Mouse (Mus musculus) bone marrow macrophage, adult 2 months (primary cell): ENCODE results near the gene Lhx1. TPM values are rescaled to one million over a fixed set of nuclear protein-coding genes. Genes with fewer than 3 reads are reported as not detected.
A peak's percentile ranks its signal among the peaks of the same experiment; 100 is the strongest.

Experiments used
- H3K27ac ChIP-seq: 2 replicates; pipeline ENCODE4 v1.5.1; 2012; ENCODE audit warnings: low read depth, low read length; ENCODE audit not compliant: insufficient read depth
- H3K4me1 ChIP-seq: 2 replicates; pipeline ENCODE4 v1.6.1; 2012; ENCODE audit warnings: low read length; ENCODE audit not compliant: control insufficient read depth, insufficient read depth
- H3K4me3 ChIP-seq: 2 replicates; pipeline ENCODE4 v1.5.1; 2012; ENCODE audit warnings: mild to moderate bottlenecking, low read length, moderate library complexity; ENCODE audit not compliant: insufficient read depth
- CTCF ChIP-seq: IDR thresholded peaks from 2 replicates; pipeline ENCODE4 v1.5.1; 2012; ENCODE audit warnings: low read depth, mild to moderate bottlenecking, low read length, moderate library complexity
- POLR2A ChIP-seq: IDR thresholded peaks from 2 replicates; pipeline ENCODE4 v1.6.1; 2012; ENCODE audit warnings: mild to moderate bottlenecking, low read depth, low read length, borderline replicate concordance
- polyA plus RNA-seq: library from polyadenylated mRNA; stranded (reverse); fragments of >200 nt; gene quantifications from 2 replicates; pipeline ENCODE4 v1.2.4, GENCODE M21; 2012; ENCODE audit not compliant: missing spikeins, insufficient read depth, insufficient read length

Gene Lhx1
- polyA plus RNA-seq, result not detected in 2 replicates

- Histone ChIP-seq H3K27ac (no peak within 1 kb of the TSS), H3K4me1 (peaks cover 4% of the 10 kb centered on the region; the same call in 1 of the 2 replicates), H3K4me3 (peak within 1 kb of the TSS; percentile 38)
- TF ChIP-seq POLR2A (no peak), CTCF (no peak)
Observed at GRCm38 (mm10) chr11:84525421-84526274, at the start of gene Lhx1. Gene Lhx1 (minus strand): TSS chr11:84525535.

GRCm38 (mm10) chr11:84574834-84575233 is 49.5 kb upstream of the Lhx1 start:
- TF ChIP-seq POLR2A (no peak), CTCF (no peak)
- H3K27ac ChIP-seq, result no peak overlapping the region
- H3K4me1 ChIP-seq, result no peaks in the 10 kb centered on the region
- no peak overlapping the region for H3K4me3 ChIP-seq

- TF ChIP-seq POLR2A (no peak), CTCF (no peak)
- Histone ChIP-seq H3K27ac (no peak overlapping the region), H3K4me1 (no peaks in the 10 kb centered on the region), H3K4me3 (no peak overlapping the region)
Observed at GRCm38 (mm10) chr11:84573637-84574036, 48.3 kb upstream of the Lhx1 start.

GRCm38 (mm10) chr11:84570812-84571211 is 45.5 kb upstream of the Lhx1 start:
- H3K27ac ChIP-seq, result no peak overlapping the region
- no peaks in the 10 kb centered on the region for H3K4me1 ChIP-seq
- H3K4me3 ChIP-seq, result no peak overlapping the region
- TF ChIP-seq CTCF (no peak), POLR2A (no peak)

- no peaks in the 10 kb centered on the region for H3K4me1 ChIP-seq
- H3K27ac ChIP-seq, result no peak overlapping the region
- TF ChIP-seq CTCF, result no peak
- TF ChIP-seq POLR2A, result no peak
Observed at GRCm38 (mm10) chr11:84570392-84570791, 45.1 kb upstream of the Lhx1 start.

GRCm38 (mm10) chr11:84569052-84569751 is 43.9 kb upstream of the Lhx1 start:
- TF ChIP-seq POLR2A (no peak), CTCF (no peak)
- no peaks in the 10 kb centered on the region for H3K4me1 ChIP-seq
- H3K4me3 ChIP-seq, result no peak overlapping the region
- H3K27ac ChIP-seq, result no peak overlapping the region

More at GRCm38 (mm10) chr11:84570392-84570791, 45.1 kb upstream of the Lhx1 start:
- no peak overlapping the region for H3K4me3 ChIP-seq

- Histone ChIP-seq H3K4me1 (no peaks in the 10 kb centered on the region), H3K27ac (no peak overlapping the region), H3K4me3 (no peak overlapping the region)
- TF ChIP-seq CTCF, result no peak
- TF ChIP-seq POLR2A, result no peak
Observed at GRCm38 (mm10) chr11:84568482-84568881, 43.1 kb upstream of the Lhx1 start.

- no peaks in the 10 kb centered on the region for H3K4me1 ChIP-seq
- H3K27ac ChIP-seq, result no peak overlapping the region
- TF ChIP-seq POLR2A, result no peak
- no peak for TF ChIP-seq CTCF
- H3K4me3 ChIP-seq, result no peak overlapping the region
Observed at GRCm38 (mm10) chr11:84566691-84567090, 41.4 kb upstream of the Lhx1 start.

- TF ChIP-seq POLR2A (no peak), CTCF (no peak)
- no peak overlapping the region for H3K4me3 ChIP-seq
- H3K4me1 ChIP-seq, result no peaks in the 10 kb centered on the region
Observed at GRCm38 (mm10) chr11:84565224-84565623, 39.9 kb upstream of the Lhx1 start.

GRCm38 (mm10) chr11:84563360-84563759 is 38.0 kb upstream of the Lhx1 start:
- Histone ChIP-seq H3K27ac (no peak overlapping the region), H3K4me1 (no peaks in the 10 kb centered on the region), H3K4me3 (no peak overlapping the region)
- no peak for TF ChIP-seq POLR2A

More at GRCm38 (mm10) chr11:84565224-84565623, 39.9 kb upstream of the Lhx1 start:
- no peak overlapping the region for H3K27ac ChIP-seq
